Mouse (Mus musculus) hindbrain, postnatal 0 days (tissue): Measurements from ENCODE around the gene Sh2d4b. TPM values are rescaled to one million over a fixed set of nuclear protein-coding genes. Genes with fewer than 3 reads are reported as not detected.

Source experiments
- ATAC-seq: fragments of 200-750 bp; cut with Nextera tagmentation; 2 replicates; pipeline ENCODE4 v1.8.0; 2017; ENCODE audit warnings: mild to moderate bottlenecking, moderate TSS enrichment, moderate library complexity
- DNase-seq: peaks from one replicate; pipeline ENCODE4 v3.0.0-alpha.2; 2015; ENCODE audit warnings: low spot score
- H3K27ac ChIP-seq: fragments of 300-500 bp; sonication (generic); 2 replicates; pipeline ENCODE4 v1.5.1; 2014; ENCODE audit warnings: mild to moderate bottlenecking
- H3K27me3 ChIP-seq: fragments of 300-500 bp; sonication (generic); 2 replicates; pipeline ENCODE4 v1.6.1; 2014; ENCODE audit warnings: low read length, mixed read lengths; ENCODE audit not compliant: insufficient read depth
- H3K36me3 ChIP-seq: fragments of 300-500 bp; sonication (generic); 2 replicates; pipeline ENCODE4 v1.6.1; 2014; ENCODE audit warnings: low read length, mixed read lengths; ENCODE audit not compliant: insufficient read depth
- H3K4me1 ChIP-seq: fragments of 300-500 bp; sonication (generic); 2 replicates; pipeline ENCODE4 v1.6.1; 2014; ENCODE audit warnings: antibody characterized with exemption, low read length, mixed read lengths; ENCODE audit not compliant: insufficient read depth
- H3K4me2 ChIP-seq: fragments of 300-500 bp; sonication (generic); 2 replicates; pipeline ENCODE4 v1.6.1; 2014; ENCODE audit warnings: low read depth, mild to moderate bottlenecking, low read length, moderate library complexity, mixed read lengths
- H3K4me3 ChIP-seq: fragments of 300-500 bp; sonication (generic); 2 replicates; pipeline ENCODE4 v1.5.1; 2014; ENCODE audit warnings: low read length
- H3K9ac ChIP-seq: fragments of 300-500 bp; sonication (generic); replicated peaks from 2 replicates; pipeline ENCODE4 v1.6.1; 2014; ENCODE audit warnings: mild to moderate bottlenecking, low read length, moderate library complexity, mixed read lengths
- H3K9me3 ChIP-seq: fragments of 300-500 bp; sonication (generic); 2 replicates; pipeline ENCODE4 v1.6.1; 2016; ENCODE audit warnings: low read length, mixed read lengths
- CTCF ChIP-seq: IDR thresholded peaks from 2 replicates; pipeline ENCODE4 v1.5.1; 2016; ENCODE audit warnings: antibody characterized with exemption, control low read depth, low read depth
- WGBS: fragments of 180-500 bp; shearing (Covaris S2); extraction: QIAGEN DNeasy Blood & Tissue Kit; methylation state at CpG from one replicate; pipeline ENCODE4 v1.1.7; 2014; 5-methylcytosine and 5-hydroxymethylcytosine counted together
- polyA plus RNA-seq: library from polyadenylated mRNA; unstranded; fragments of >200 nt; fragmentation: Nextera tagmentation; extraction: Ambion mirVana; gene quantifications from 2 replicates; pipeline ENCODE4 v1.2.1, GENCODE M21; 2015
- total RNA-seq: library from RNA; depleted of rRNA; stranded (reverse); fragments of >200 nt; gene quantifications from 2 replicates; pipeline ENCODE4 v1.2.3, GENCODE M21; 2014; rRNA removed

Gene Sh2d4b
- total and polyA plus RNA-seq, 2 experiments from 2014 or later = 0.63 to 2.6 TPM

- Histone ChIP-seq H3K4me1 (no peaks in the 10 kb centered on the region), H3K27me3 (no peaks in the 10 kb centered on the region), H3K36me3 (no peaks in the 10 kb centered on the region), H3K4me2 (no peak overlapping the region), H3K9me3 (no peaks in the 10 kb centered on the region), H3K27ac (no peak overlapping the region), H3K9ac (no peak overlapping the region), H3K4me3 (no peak overlapping the region)
- DNase-seq = no peak
- WGBS = 52% methylated on average over 2 of the region's 2 CpGs
- ATAC-seq = no peak
- TF ChIP-seq CTCF = no peak
Measured at GRCm38 (mm10) chr14:40818051-40818450, 75.0 kb downstream of the Sh2d4b start.

- WGBS = 88% methylated on average over 5 of the region's 5 CpGs
- ATAC-seq = no peak
- H3K27me3 ChIP-seq = no peaks in the 10 kb centered on the region
Measured at GRCm38 (mm10) chr14:40816715-40817114, 76.4 kb downstream of the Sh2d4b start.

GRCm38 (mm10) chr14:40791606-40792005, 101.5 kb downstream of the Sh2d4b start:
- WGBS = 56% methylated on average over 1 of the region's 1 CpGs
- DNase-seq = peak; percentile 71
- peak; percentile 76 for TF ChIP-seq CTCF

More at GRCm38 (mm10) chr14:40816715-40817114, 76.4 kb downstream of the Sh2d4b start:
- Histone ChIP-seq H3K36me3 (no peaks in the 10 kb centered on the region), H3K4me2 (no peak overlapping the region), H3K9ac (no peak overlapping the region), H3K4me3 (no peak overlapping the region), H3K9me3 (no peaks in the 10 kb centered on the region), H3K27ac (no peak overlapping the region), H3K4me1 (no peaks in the 10 kb centered on the region)
- TF ChIP-seq CTCF = no peak
- DNase-seq = no peak

GRCm38 (mm10) chr14:40789110-40789509, 104.0 kb downstream of the Sh2d4b start:
- no peaks in the 10 kb centered on the region for H3K36me3 ChIP-seq
- 16% methylated on average over 3 of the region's 3 CpGs for WGBS
- peak; percentile 59 for TF ChIP-seq CTCF
- H3K9me3 ChIP-seq = no peaks in the 10 kb centered on the region
- no peak overlapping the region for H3K4me3 ChIP-seq
- no peak overlapping the region for H3K27ac ChIP-seq
- no peaks in the 10 kb centered on the region for H3K27me3 ChIP-seq
- no peak overlapping the region for H3K4me2 ChIP-seq
- peak; percentile 65 for DNase-seq
- no peak overlapping the region for H3K9ac ChIP-seq
- ATAC-seq = peak; percentile 66; the same call in 1 of the 2 replicates
- H3K4me1 ChIP-seq = no peaks in the 10 kb centered on the region

More at GRCm38 (mm10) chr14:40791606-40792005, 101.5 kb downstream of the Sh2d4b start:
- Histone ChIP-seq H3K27me3 (no peaks in the 10 kb centered on the region), H3K4me3 (no peak overlapping the region), H3K27ac (no peak overlapping the region), H3K9me3 (no peaks in the 10 kb centered on the region), H3K4me2 (no peak overlapping the region), H3K36me3 (no peaks in the 10 kb centered on the region), H3K4me1 (no peaks in the 10 kb centered on the region), H3K9ac (no peak overlapping the region)
- ATAC-seq = peak; percentile 70

GRCm38 (mm10) chr14:40769097-40770090, 123.7 kb downstream of the Sh2d4b start:
- Histone ChIP-seq H3K36me3 (no peaks in the 10 kb centered on the region), H3K9ac (no peak overlapping the region), H3K4me3 (no peak overlapping the region), H3K27ac (no peak overlapping the region), H3K4me2 (peak overlapping the region; percentile 16; the same call in 1 of the 2 replicates), H3K27me3 (no peaks in the 10 kb centered on the region), H3K4me1 (no peaks in the 10 kb centered on the region), H3K9me3 (no peaks in the 10 kb centered on the region)
- WGBS = 41% methylated on average over 7 of the region's 7 CpGs
- ATAC-seq (peak; percentile 80), DNase-seq (peak; percentile 67)
- TF ChIP-seq CTCF = no peak

Other genes with a start within 250 kb of the Sh2d4b start
- 38.2 and 39.2 TPM in 2 replicates for gene Tspan14, start 73.5 kb upstream of the Sh2d4b start, total RNA-seq
- 30.4 and 35.2 TPM in 2 replicates for gene Tspan14, start 73.5 kb upstream of the Sh2d4b start, polyA plus RNA-seq
- 35.1 and 35.3 TPM in 2 replicates for gene Fam213a, start 120.5 kb upstream of the Sh2d4b start, total RNA-seq
- gene Fam213a, start 120.5 kb upstream of the Sh2d4b start, polyA plus RNA-seq = 109 and 118 TPM in 2 replicates
- gene Dydc2, start 175.9 kb upstream of the Sh2d4b start, total RNA-seq = not detected in 2 replicates
- gene Dydc2, start 175.9 kb upstream of the Sh2d4b start, polyA plus RNA-seq = 0.96 and 1.6 TPM in 2 replicates
- gene Dydc1, start 179.6 kb upstream of the Sh2d4b start, total RNA-seq = not detected in 2 replicates
- 0.43 TPM in 1 of 2 replicates, not detected in the other for gene Dydc1, start 179.6 kb upstream of the Sh2d4b start, polyA plus RNA-seq
- 0.29 TPM in 1 of 2 replicates, not detected in the other for gene Mat1a, start 211.8 kb upstream of the Sh2d4b start, total RNA-seq
- gene Mat1a, start 211.8 kb upstream of the Sh2d4b start, polyA plus RNA-seq = not detected in 2 replicates
- not detected in 2 replicates for gene Sftpa1, start 238.5 kb upstream of the Sh2d4b start, total RNA-seq
- gene Sftpa1, start 238.5 kb upstream of the Sh2d4b start, polyA plus RNA-seq = not detected in 2 replicates